In genomic region chr11:5442590-5443021, GRCm38 (mm10) we compare ENCODE assay signal across 9 mouse cellular contexts. TPM values are rescaled to one million over a fixed set of nuclear protein-coding genes. Genes with fewer than 3 reads are reported as not detected.
DNase-seq lines count a peak whose midpoint lies in the region; ATAC-seq and TF ChIP-seq lines count a peak whose summit lies in the region.
"Had no signal": no experiment of that assay in that cellular context is flagged by ENCODE, and none has a peak within 500 bp of the region (broad histone marks: within the 10 kb centered on the region; RNA-seq: fewer than 3 reads in every experiment).

No protein-coding gene starts in this region.

- H3K4me2 ChIP-seq in hindbrain, embryonic 13.5 days, result peak overlapping the region; percentile 96

- peaks cover 49% of the 10 kb centered on the region for H3K79me2 ChIP-seq in MEL (ENCODE audit: control insufficient read depth, insufficient read depth, low read length, poor library complexity)

- TF ChIP-seq EP300 in MEL (IDR thresholded peaks at IDR 0.05; ENCODE audit: low read depth in 1 of 2, low read length in 2 of 2), result peak; percentile 58 to 65; a peak in 3 of 4 replicates

- no peaks in the 10 kb centered on the region for H3K36me3 ChIP-seq in heart, embryonic 10.5 days
- peaks cover 0 to 29% of the 10 kb centered on the region in 2 experiments; a peak in 2 of 4 replicates for H3K36me3 ChIP-seq in MEL (ENCODE audit: control insufficient read depth in 1 of 2, insufficient read depth in 2 of 2, low read length in 2 of 2)
- no peaks in the 10 kb centered on the region for H3K36me3 ChIP-seq in hindbrain, embryonic 13.5 days

- H3K9me3 ChIP-seq in heart, embryonic 10.5 days, result no peaks in the 10 kb centered on the region
- no peaks in the 10 kb centered on the region for H3K9me3 ChIP-seq in MEL (replicated peaks; ENCODE audit: insufficient read depth, low read length)
- no peaks in the 10 kb centered on the region for H3K9me3 ChIP-seq in hindbrain, embryonic 13.5 days

- intact Hi-C loops in heart, postnatal 14 days (cut with DNase I), result no loop called here

- H3K27me3 ChIP-seq in heart, embryonic 10.5 days (ENCODE audit: insufficient read depth, poor library complexity, severe bottlenecking), result peaks cover 7% of the 10 kb centered on the region
- H3K27me3 ChIP-seq in MEL (ENCODE audit: control insufficient read depth in 1 of 2, insufficient read depth in 2 of 2, low read length in 2 of 2), result peaks cover 0 to 2% of the 10 kb centered on the region in 2 experiments; a peak in 1 of 4 replicates
- H3K27me3 ChIP-seq in hindbrain, embryonic 13.5 days, result peaks cover 11% of the 10 kb centered on the region; the same call in 1 of the 2 replicates

- no peak for ATAC-seq in hindbrain, embryonic 13.5 days (ENCODE audit: low FRiP score)
- no peak for ATAC-seq in cerebellum, adult (ENCODE audit: insufficient number of reproducible peaks, low FRiP score, low TSS enrichment)

- TF ChIP-seq CTCF in MEL (IDR thresholded peaks at IDR 0.05 in 2 of 3, conservative IDR thresholded peaks at IDR 0.05 in 1 of 3; ENCODE audit: control insufficient read depth in 1 of 3, insufficient read depth in 1 of 3, low read depth in 2 of 3, low read length in 3 of 3, poor library complexity in 1 of 3, severe bottlenecking in 1 of 3), result no peak

- TF ChIP-seq POLR2A in MEL (IDR thresholded peaks at IDR 0.05; ENCODE audit: control insufficient read depth in 1 of 2, insufficient read depth in 1 of 2, low read depth in 1 of 2, low read length in 2 of 2, poor library complexity in 1 of 2), result no peak

- WGBS in heart, embryonic 10.5 days, result 24% methylated on average over 3 of the region's 3 CpGs
- 16% methylated on average over 3 of the region's 3 CpGs for WGBS in hindbrain, embryonic 13.5 days

- H3K4me3 ChIP-seq in heart, embryonic 10.5 days, result peak overlapping the region; percentile 92
- peak overlapping the region; percentile 67 to 93 for H3K4me3 ChIP-seq in MEL (ENCODE audit: control insufficient read depth in 1 of 2, insufficient read depth in 1 of 2, low read depth in 2 of 2, low read length in 2 of 2)
- H3K4me3 ChIP-seq in hindbrain, embryonic 13.5 days, result peak overlapping the region; percentile 82

- DNase-seq in heart, embryonic 10.5 days (ENCODE audit: low spot score), result no peak
- no peak for DNase-seq in heart, postnatal 14 days
- peak; percentile 62 for DNase-seq in MEL (ENCODE audit: low read depth, low spot score)
- peak; percentile 36 for DNase-seq in lung, postnatal 25 days (ENCODE audit: low spot score)
- no peak for DNase-seq in natural killer cell, adult 2 months (ENCODE audit: low spot score in 2 of 2)
- no peak for DNase-seq in adrenal gland, adult 2 months

- TF ChIP-seq RAD21 in MEL (IDR thresholded peaks at IDR 0.05; ENCODE audit: low read depth, low read length), result no peak

- peaks cover 25% of the 10 kb centered on the region for H3K4me1 ChIP-seq in heart, embryonic 10.5 days
- H3K4me1 ChIP-seq in MEL (ENCODE audit: control insufficient read depth in 1 of 2, insufficient read depth in 2 of 2, low read length in 2 of 2), result peaks cover 16 to 31% of the 10 kb centered on the region in 2 experiments
- peaks cover 29% of the 10 kb centered on the region for H3K4me1 ChIP-seq in hindbrain, embryonic 13.5 days (replicated peaks)

- no peak overlapping the region for H3K27ac ChIP-seq in heart, embryonic 10.5 days
- peak overlapping the region; percentile 32 for H3K27ac ChIP-seq in MEL (ENCODE audit: control insufficient read depth, low read depth, low read length)
- no peak overlapping the region for H3K27ac ChIP-seq in hindbrain, embryonic 13.5 days
- H3K27ac ChIP-seq: macrophage had no signal

- peak overlapping the region; percentile 90 for H3K9ac ChIP-seq in MEL (ENCODE audit: control insufficient read depth, low read depth, low read length, poor library complexity, severe bottlenecking)
- peak overlapping the region; percentile 82 for H3K9ac ChIP-seq in hindbrain, embryonic 13.5 days

TF ChIP-seq in MEL, 35 proteins besides CTCF, POLR2A, EP300 and RAD21:
- TF ChIP-seq ETS1 (IDR thresholded peaks at IDR 0.05; ENCODE audit: low read depth, low read length) (peak; percentile 64), SIN3A (IDR thresholded peaks at IDR 0.05; ENCODE audit: low read length) (peak; percentile 85), MAX (IDR thresholded peaks at IDR 0.05; ENCODE audit: low read length) (peak; percentile 22; the same call in 1 of the 2 replicates), NRF1 (IDR thresholded peaks at IDR 0.05; ENCODE audit: insufficient read depth, low read depth, low read length, poor library complexity, severe bottlenecking) (no peak), ZMIZ1 (IDR thresholded peaks at IDR 0.05; ENCODE audit: low read depth, low read length) (no peak), MYB (IDR thresholded peaks at IDR 0.05; ENCODE audit: low read depth, low read length) (no peak), UBTF (IDR thresholded peaks at IDR 0.05; ENCODE audit: borderline replicate concordance, insufficient read depth, low read depth, low read length) (no peak), MXI1 (IDR thresholded peaks at IDR 0.05; ENCODE audit: low read depth, low read length) (peak; percentile 64), USF2 (IDR thresholded peaks at IDR 0.05; ENCODE audit: borderline replicate concordance in 1 of 2, insufficient read depth in 1 of 2, low read depth in 1 of 2, low read length in 2 of 2) (no peak), MYC (IDR thresholded peaks at IDR 0.05; ENCODE audit: low read depth, low read length) (no peak; the same call in 1 of the 2 replicates), KAT2A (conservative IDR thresholded peaks at IDR 0.05; ENCODE audit: low read depth, low read length) (0 out of 2 replicates have a peak, but pooled peaks have one; percentile 13), RCOR1 (IDR thresholded peaks at IDR 0.05; ENCODE audit: low read depth, low read length) (peak; percentile 21), MEF2A (IDR thresholded peaks at IDR 0.05; ENCODE audit: extremely low read depth, insufficient replicate concordance, low read depth, low read length, poor library complexity, severe bottlenecking) (no peak), MAFK (IDR thresholded peaks at IDR 0.05; ENCODE audit: borderline replicate concordance, low read depth, low read length) (peak; percentile 51; the same call in 1 of the 2 replicates), ZKSCAN1 (IDR thresholded peaks at IDR 0.05; ENCODE audit: low read depth, low read length) (no peak), E2F4 (IDR thresholded peaks at IDR 0.05; ENCODE audit: borderline replicate concordance, low read depth, low read length) (no peak), GATA1 (IDR thresholded peaks at IDR 0.05; ENCODE audit: low read depth, low read length) (peak; percentile 65)
TF ChIP-seq in MEL: peak in this region for 8.

RNA-seq across cellular contexts. Expression of gene Znrf3, which starts 2.0 kb away (rescaled TPM):
- polyA plus RNA-seq in heart, embryonic 10.5 days (2016; fragmentation: Nextera tagmentation; extraction: Ambion mirVana), result 7.7 and 9.2 TPM in 2 replicates
- 10 to 100 TPM; 10.4 to 12.6 TPM for total RNA-seq in heart, postnatal 14 days (2021)
- total RNA-seq in MEL (2012; rRNA removed), result 8.2 and 9.2 TPM in 2 replicates
- 1 to 10 TPM in 1 of 2 experiments, not detected in 1; 9.0 TPM for polyA plus RNA-seq in MEL (2012; ENCODE audit: insufficient read depth in 1 of 2, insufficient read length in 2 of 2, low read depth in 1 of 2, low replicate concordance in 2 of 2, missing spikeins in 1 of 2)
- 6.7 and 7.1 TPM in 2 replicates for polyA plus RNA-seq in hindbrain, embryonic 13.5 days (2015; fragmentation: Nextera tagmentation; extraction: Ambion mirVana)
- total RNA-seq in adrenal gland, adult 2 months (2021), result 10 to 100 TPM; 21.8 to 27.9 TPM
- 11.9 and 15.7 TPM in 2 replicates for polyA plus RNA-seq in adrenal gland, adult 2 months (2012; rRNA removed)

Comparison
In these comparisons a context has a peak if more than half of its experiments do, and no peak if none do; other contexts are left out.
1. DNase-seq: peak in MEL (single experiment) and lung, postnatal 25 days (single experiment); none in heart, embryonic 10.5 days (single experiment), heart, postnatal 14 days (0 of 2), natural killer cell, adult 2 months (0 of 2) and adrenal gland, adult 2 months (single experiment).
2. Peak in every context shown above with its lines, with median percentiles within 50 percentile points of each other: H3K4me3 ChIP-seq.